Mouse (Mus musculus): Measurements from ENCODE around the gene Slc7a7. TPM values are rescaled to one million over a fixed set of nuclear protein-coding genes. Genes with fewer than 3 reads are reported as not detected.

Slc7a7 gene
- polyA plus RNA-seq, 1 experiment from 2014 or later: 20.7 TPM

DNA sequence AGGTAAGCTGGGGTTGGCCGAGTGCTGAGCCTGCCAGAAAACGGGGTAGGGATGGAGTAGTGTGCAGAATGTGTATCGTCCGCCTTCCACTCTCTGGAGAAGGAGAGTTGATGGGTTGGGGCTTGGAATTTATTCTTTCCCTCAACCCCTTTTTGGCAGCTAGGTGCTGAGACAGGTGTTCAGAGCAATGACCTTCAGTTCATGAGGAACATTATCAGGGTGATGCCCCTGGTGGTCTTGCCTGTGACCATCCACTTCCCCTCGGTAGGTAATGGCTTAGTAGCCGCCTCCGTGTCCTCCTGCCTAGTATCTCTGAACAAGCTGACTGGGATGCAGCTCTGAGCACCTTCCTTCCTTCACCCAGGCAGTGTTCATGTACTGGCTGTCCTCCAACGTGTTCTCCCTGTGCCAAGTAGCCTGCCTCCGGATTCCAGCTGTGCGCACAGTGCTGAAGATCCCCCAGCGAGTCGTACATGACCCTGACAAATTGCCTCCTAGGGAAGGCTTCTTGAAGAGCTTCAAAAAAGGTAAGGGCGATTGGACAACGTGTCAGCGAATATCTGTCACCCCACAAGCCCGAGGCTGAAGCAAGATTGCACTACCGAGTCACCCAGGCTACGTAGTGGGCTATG lies 50.0 kb downstream of the Slc7a7 start:
- no peak for DNase-seq (ENCODE audit: low spot score)
- Histone ChIP-seq H3K9me3 (ENCODE audit: low read length) (no peaks in the 10 kb centered on the region), H3K4me1 (ENCODE audit: insufficient read depth, low read depth, low read length) (no peaks in the 10 kb centered on the region), H3K27me3 (replicated peaks; ENCODE audit: insufficient read depth, low read length) (no peaks in the 10 kb centered on the region), H3K9ac (replicated peaks; ENCODE audit: low read depth) (no peak overlapping the region), H3K4me3 (ENCODE audit: low read depth, low read length) (no peak overlapping the region), H3K27ac (ENCODE audit: low read length) (no peak overlapping the region), H3K36me3 (ENCODE audit: insufficient read depth, low read length) (peaks cover 36% of the 10 kb centered on the region), H3K4me2 (replicated peaks; ENCODE audit: low read depth, low read length) (no peak overlapping the region)
- TF ChIP-seq CTCF (IDR thresholded peaks at IDR 0.05) (no peak), EP300 (IDR thresholded peaks at IDR 0.05) (no peak)
- WGBS: 82% methylated on average over 18 of the region's 18 CpGs
- no peak for ATAC-seq

DNA sequence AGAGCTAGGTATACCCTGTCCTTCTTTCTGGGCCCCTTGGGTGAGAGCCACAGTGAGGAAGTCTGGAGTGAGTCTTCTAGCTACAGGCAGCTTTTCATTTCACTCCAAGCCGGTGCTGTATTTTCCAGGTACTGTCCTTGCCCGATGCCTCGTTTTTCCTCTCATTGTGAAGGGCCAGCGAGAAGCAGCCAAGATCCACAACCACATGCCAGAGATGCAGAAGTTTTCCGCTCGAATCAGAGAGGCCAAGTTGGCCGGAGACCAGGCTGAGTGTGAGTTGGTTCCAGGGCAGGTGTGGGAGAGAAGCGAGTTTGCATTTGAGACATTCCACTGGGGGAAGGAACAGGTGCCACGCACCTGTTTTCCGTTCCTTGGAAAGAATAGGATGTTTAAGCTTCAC lies 51.0 kb downstream of the Slc7a7 start:
- Histone ChIP-seq H3K9ac (replicated peaks; ENCODE audit: low read depth) (no peak overlapping the region), H3K4me1 (ENCODE audit: insufficient read depth, low read depth, low read length) (0 out of 2 replicates have a peak, but pooled peaks cover 1% of the 10 kb centered on the region), H3K4me2 (replicated peaks; ENCODE audit: low read depth, low read length) (no peak overlapping the region), H3K9me3 (ENCODE audit: low read length) (no peaks in the 10 kb centered on the region), H3K4me3 (ENCODE audit: low read depth, low read length) (no peak overlapping the region), H3K27me3 (replicated peaks; ENCODE audit: insufficient read depth, low read length) (no peaks in the 10 kb centered on the region), H3K27ac (ENCODE audit: low read length) (no peak overlapping the region), H3K36me3 (ENCODE audit: insufficient read depth, low read length) (peaks cover 36% of the 10 kb centered on the region)
- WGBS: 86% methylated on average over 10 of the region's 10 CpGs
- ATAC-seq (no peak), DNase-seq (ENCODE audit: low spot score) (no peak)
- no peak for TF ChIP-seq EP300 (IDR thresholded peaks at IDR 0.05)
- no peak for TF ChIP-seq CTCF (IDR thresholded peaks at IDR 0.05)

DNA sequence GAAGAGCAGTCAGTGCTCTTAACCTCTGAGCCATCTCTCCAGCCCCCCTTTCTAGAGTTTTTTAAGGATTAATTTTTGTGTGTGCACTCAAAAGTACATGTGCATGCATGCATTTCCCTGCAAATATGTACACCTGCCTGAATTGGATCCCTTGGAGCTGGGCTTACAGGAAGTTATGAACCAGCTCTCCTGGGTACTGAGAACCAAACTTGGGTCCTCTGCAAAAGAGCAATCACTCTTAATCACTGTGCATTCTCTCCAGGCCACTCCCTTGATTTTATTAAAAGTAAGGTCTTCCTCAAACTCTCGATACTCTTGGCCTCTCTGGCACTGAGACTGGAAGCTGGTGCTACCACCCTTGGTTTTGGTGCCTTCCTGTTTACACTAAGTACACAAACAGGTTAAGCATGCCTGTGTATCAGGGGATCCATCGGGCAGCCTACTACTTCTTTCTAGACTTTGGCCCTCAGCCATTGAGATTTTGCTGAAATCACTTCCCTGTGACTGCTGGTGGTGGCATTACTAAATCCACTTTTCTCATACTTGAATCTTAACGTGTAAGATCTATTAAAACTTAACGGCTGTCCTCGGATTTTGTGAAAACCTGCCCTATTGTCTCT lies 52.4 kb downstream of the Slc7a7 start:
- Histone ChIP-seq H3K36me3 (ENCODE audit: insufficient read depth, low read length) (peaks cover 28% of the 10 kb centered on the region), H3K4me1 (ENCODE audit: insufficient read depth, low read depth, low read length) (0 out of 2 replicates have a peak, but pooled peaks cover 4% of the 10 kb centered on the region), H3K27ac (ENCODE audit: low read length) (no peak overlapping the region), H3K4me3 (ENCODE audit: low read depth, low read length) (no peak overlapping the region), H3K4me2 (replicated peaks; ENCODE audit: low read depth, low read length) (no peak overlapping the region), H3K27me3 (replicated peaks; ENCODE audit: insufficient read depth, low read length) (no peaks in the 10 kb centered on the region), H3K9me3 (ENCODE audit: low read length) (no peaks in the 10 kb centered on the region), H3K9ac (replicated peaks; ENCODE audit: low read depth) (no peak overlapping the region)
- WGBS: 56% methylated on average over 5 of the region's 5 CpGs
- no peak for ATAC-seq
- no peak for DNase-seq (ENCODE audit: low spot score)
- TF ChIP-seq EP300 (IDR thresholded peaks at IDR 0.05): no peak
- no peak for TF ChIP-seq CTCF (IDR thresholded peaks at IDR 0.05)

- Histone ChIP-seq H3K27ac (ENCODE audit: low read length) (no peak overlapping the region), H3K4me2 (replicated peaks; ENCODE audit: low read depth, low read length) (no peak overlapping the region), H3K27me3 (replicated peaks; ENCODE audit: insufficient read depth, low read length) (no peaks in the 10 kb centered on the region), H3K9me3 (ENCODE audit: low read length) (no peaks in the 10 kb centered on the region), H3K4me1 (ENCODE audit: insufficient read depth, low read depth, low read length) (0 out of 2 replicates have a peak, but pooled peaks cover 4% of the 10 kb centered on the region), H3K9ac (replicated peaks; ENCODE audit: low read depth) (no peak overlapping the region), H3K36me3 (ENCODE audit: insufficient read depth, low read length) (peaks cover 9% of the 10 kb centered on the region; the same call in 1 of the 2 replicates), H3K4me3 (ENCODE audit: low read depth, low read length) (no peak overlapping the region)
- ATAC-seq (no peak), DNase-seq (ENCODE audit: low spot score) (no peak)
- 94% methylated on average over 8 of the region's 8 CpGs for WGBS
- TF ChIP-seq EP300 (IDR thresholded peaks at IDR 0.05) (no peak), CTCF (IDR thresholded peaks at IDR 0.05) (no peak)
These were observed 54.4 kb downstream of the Slc7a7 start for GRCm38 (mm10) chr14:54363156-54363555.

- peak; percentile 97 for DNase-seq (ENCODE audit: low spot score)
- H3K4me2 ChIP-seq (replicated peaks; ENCODE audit: low read depth, low read length): peak within 1 kb of the TSS; percentile 62
- WGBS: under 1% methylated on average over 48 of the region's 48 CpGs
- peak within 1 kb of the TSS; percentile 92 for H3K4me3 ChIP-seq (ENCODE audit: low read depth, low read length)
- ATAC-seq: peak; percentile 93
- H3K36me3 ChIP-seq (ENCODE audit: insufficient read depth, low read length): no peaks in the 10 kb centered on the region
- peak; percentile 50 for TF ChIP-seq CTCF (IDR thresholded peaks at IDR 0.05)
- TF ChIP-seq EP300 (IDR thresholded peaks at IDR 0.05): no peak
- H3K9ac ChIP-seq (replicated peaks; ENCODE audit: low read depth): peak within 1 kb of the TSS; percentile 92
- 0 out of 2 replicates have a peak, but pooled peaks cover 2% of the 10 kb centered on the region for H3K9me3 ChIP-seq (ENCODE audit: low read length)
- peak within 1 kb of the TSS; percentile 80 for H3K27ac ChIP-seq (ENCODE audit: low read length)
- 0 out of 2 replicates have a peak, but pooled peaks cover 4% of the 10 kb centered on the region for H3K4me1 ChIP-seq (ENCODE audit: insufficient read depth, low read depth, low read length)
- H3K27me3 ChIP-seq (replicated peaks; ENCODE audit: insufficient read depth, low read length): no peaks in the 10 kb centered on the region
These were observed 56.8 kb downstream of the Slc7a7 start, which contains the start of gene Oxa1l for GRCm38 (mm10) chr14:54360577-54361340. Gene Oxa1l, plus strand, starts transcription at chr14:54360834.

DNA sequence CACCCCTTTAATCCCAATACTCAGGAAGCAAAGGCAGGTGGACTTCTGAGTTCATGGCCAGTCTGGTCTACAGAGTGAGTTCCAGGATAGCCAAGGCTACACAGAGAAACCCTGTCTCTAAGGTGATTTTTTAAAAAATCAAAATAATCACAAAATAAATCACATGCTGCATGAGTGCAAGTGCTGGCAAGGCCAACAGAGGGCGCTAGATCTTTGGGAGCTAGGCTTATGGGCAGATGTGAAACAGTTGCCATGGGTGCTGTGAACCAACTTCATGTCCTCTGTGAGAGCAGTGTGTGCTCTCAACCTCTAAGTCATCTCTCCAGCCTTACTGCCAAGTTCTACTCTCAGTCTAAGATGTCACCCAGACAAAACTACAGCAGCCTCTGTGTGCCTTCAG lies 63.2 kb downstream of the Slc7a7 start:
- no peaks in the 10 kb centered on the region for H3K27me3 ChIP-seq (replicated peaks; ENCODE audit: insufficient read depth, low read length)
- H3K9me3 ChIP-seq (ENCODE audit: low read length): 0 out of 2 replicates have a peak, but pooled peaks cover 3% of the 10 kb centered on the region
- no peak overlapping the region for H3K27ac ChIP-seq (ENCODE audit: low read length)
- ATAC-seq (no peak), DNase-seq (ENCODE audit: low spot score) (no peak)
- H3K9ac ChIP-seq (replicated peaks; ENCODE audit: low read depth): no peak overlapping the region
- TF ChIP-seq EP300 (IDR thresholded peaks at IDR 0.05) (no peak), CTCF (IDR thresholded peaks at IDR 0.05) (peak; percentile 37; the same call in 1 of the 2 replicates)
- H3K4me1 ChIP-seq (ENCODE audit: insufficient read depth, low read depth, low read length): no peaks in the 10 kb centered on the region
- 35% methylated on average over 1 of the region's 1 CpGs for WGBS
- no peak overlapping the region for H3K4me2 ChIP-seq (replicated peaks; ENCODE audit: low read depth, low read length)
- no peak overlapping the region for H3K4me3 ChIP-seq (ENCODE audit: low read depth, low read length)
- no peaks in the 10 kb centered on the region for H3K36me3 ChIP-seq (ENCODE audit: insufficient read depth, low read length)
